Mouse (Mus musculus): ENCODE results near the gene Trip11.
"Not testable (repeated sequence)": the region's sequence is repeated elsewhere in the genome, so short reads cannot be mapped to it uniquely, and the experiment has no call there.

Gene Trip11

GRCm38 (mm10) chr12:101912626-101913490 is at the start of gene Trip11:
Gene Trip11, minus strand, starts transcription at chr12:101913267.
- DNase-seq (ENCODE audit: low spot score), result peak; percentile 92

GRCm38 (mm10) chr12:101958960-101959780 is 46.1 kb upstream of the Trip11 start:
- not testable (repeated sequence) for DNase-seq (ENCODE audit: low spot score)

GRCm38 (mm10) chr12:101958556-101958955 is 45.5 kb upstream of the Trip11 start:
- no peak for DNase-seq (ENCODE audit: low spot score)

- peak; percentile 97 for DNase-seq (ENCODE audit: low spot score)
Measured at GRCm38 (mm10) chr12:101957942-101958544, 45.0 kb upstream of the Trip11 start, which contains the start of gene Atxn3. Gene Atxn3, minus strand, starts transcription at chr12:101958246.

- no peak for DNase-seq (ENCODE audit: low spot score)
Measured at GRCm38 (mm10) chr12:101957079-101957941, 44.2 kb upstream of the Trip11 start.

- DNase-seq (ENCODE audit: low spot score), result not testable (repeated sequence)
Measured at GRCm38 (mm10) chr12:101955821-101956220, 42.8 kb upstream of the Trip11 start.

- DNase-seq (ENCODE audit: low spot score), result no peak
Measured at GRCm38 (mm10) chr12:101948801-101949200, 35.7 kb upstream of the Trip11 start.

GRCm38 (mm10) chr12:101947986-101948385 is 34.9 kb upstream of the Trip11 start:
- no peak for DNase-seq (ENCODE audit: low spot score)

- no peak for DNase-seq (ENCODE audit: low spot score)
Measured at GRCm38 (mm10) chr12:101937572-101937971, 24.5 kb upstream of the Trip11 start.

GRCm38 (mm10) chr12:101935223-101935622 is 22.2 kb upstream of the Trip11 start:
- no peak for DNase-seq (ENCODE audit: low spot score)

- DNase-seq (ENCODE audit: low spot score), result no peak
Measured at GRCm38 (mm10) chr12:101928423-101928822, 15.4 kb upstream of the Trip11 start.

- DNase-seq (ENCODE audit: low spot score), result no peak
Measured at GRCm38 (mm10) chr12:101922313-101922712, 9.2 kb upstream of the Trip11 start.

- DNase-seq (ENCODE audit: low spot score), result no peak
Measured at GRCm38 (mm10) chr12:101919847-101920246, 6.8 kb upstream of the Trip11 start.

- no peak for DNase-seq (ENCODE audit: low spot score)
Measured at GRCm38 (mm10) chr12:101917165-101917564, 4.1 kb upstream of the Trip11 start.

- DNase-seq (ENCODE audit: low spot score), result no peak
Measured at GRCm38 (mm10) chr12:101911346-101911745, 1.7 kb downstream of the Trip11 start.

- no peak for DNase-seq (ENCODE audit: low spot score)
Measured at GRCm38 (mm10) chr12:101910360-101910759, 2.7 kb downstream of the Trip11 start.

- DNase-seq (ENCODE audit: low spot score), result peak; percentile 43
Measured at GRCm38 (mm10) chr12:101905817-101906216, 7.2 kb downstream of the Trip11 start.

GRCm38 (mm10) chr12:101904906-101905305 is 8.2 kb downstream of the Trip11 start:
- no peak for DNase-seq (ENCODE audit: low spot score)

- no peak for DNase-seq (ENCODE audit: low spot score)
Measured at GRCm38 (mm10) chr12:101904170-101904569, 8.9 kb downstream of the Trip11 start.

- DNase-seq (ENCODE audit: low spot score), result no peak
Measured at GRCm38 (mm10) chr12:101899671-101900245, 13.3 kb downstream of the Trip11 start.

- DNase-seq (ENCODE audit: low spot score), result no peak
Measured at GRCm38 (mm10) chr12:101898966-101899365, 14.1 kb downstream of the Trip11 start.
